Mouse (Mus musculus) kidney, adult 2 months (tissue): ENCODE data around the gene Wfdc15a.

Source experiments
- CTCF ChIP-seq: fragments of 200-500 bp; conservative IDR thresholded peaks from 2 replicates; pipeline ENCODE4 v1.5.1; 2011; ENCODE audit warnings: low read depth, mild to moderate bottlenecking, control low read depth, low read length, moderate library complexity, mixed read lengths; ENCODE audit not compliant: insufficient read depth, insufficient read length
- POLR2A ChIP-seq: fragments of 200-500 bp; IDR thresholded peaks from one replicate; pipeline ENCODE4 v1.6.1; 2011; ENCODE audit warnings: low read depth, low read length, control low read depth

DNA sequence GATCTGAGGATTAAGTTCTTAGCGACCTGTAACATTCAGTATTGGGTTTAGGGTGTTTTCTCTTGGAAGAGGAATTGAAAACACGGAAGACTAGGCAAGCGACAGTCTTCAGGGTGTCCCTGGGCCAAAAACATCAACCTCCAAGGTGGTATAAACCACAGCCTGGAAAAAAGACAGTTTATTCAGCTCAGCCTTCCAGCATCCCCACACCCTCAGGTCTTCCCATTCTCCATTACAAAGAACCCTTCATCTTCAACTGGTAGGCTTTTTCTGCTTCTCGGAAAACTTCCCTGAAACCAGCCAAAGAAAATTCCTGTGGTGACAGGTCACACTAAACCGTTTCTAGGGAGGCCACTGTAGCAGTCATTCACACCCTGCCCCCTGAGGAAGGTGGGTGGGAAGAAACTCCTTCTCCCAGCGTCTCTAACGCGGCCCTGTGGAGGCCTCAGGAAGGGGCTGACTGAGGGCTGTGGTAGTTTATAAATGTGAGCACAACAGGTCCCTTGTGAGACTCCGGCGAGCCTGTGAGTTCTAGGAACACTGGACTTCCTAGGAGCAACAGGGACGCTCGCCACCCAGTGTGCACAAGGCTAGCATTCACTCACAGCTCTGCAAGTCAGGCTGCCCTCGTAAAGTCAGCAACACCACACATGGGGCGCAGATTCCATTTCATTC is 49.7 kb downstream of the Wfdc15a start:
- TF ChIP-seq CTCF = no peak
- no peak for TF ChIP-seq POLR2A
